Mouse (Mus musculus) heart, postnatal 14 days (tissue): Measurements from ENCODE around the gene Mgat4b. TPM values are rescaled to one million over a fixed set of nuclear protein-coding genes. Genes with fewer than 3 reads are reported as not detected.

Experiments
- DNase-seq, 2 experiments: peaks; one replicate each; pipeline ENCODE4 v3.0.0; 2021 to 2022
- intact Hi-C: fragments of 180-260 bp; cut with DNase I; formaldehyde crosslinking; loops from one replicate; pipeline ENCODE4 v1.15.1; 2025
- microRNA-seq, 2 experiments: library from miRNA; unstranded; fragments of <30 nt; microRNA quantifications; one replicate each; pipeline ENCODE4 v1.2.0; 2021 to 2022
- total RNA-seq, 2 experiments: library from RNA; stranded (reverse); gene quantifications; 2 replicates each; pipeline ENCODE4 v1.2.3; 2021

The Mgat4b gene
- total RNA-seq, 2 experiments from 2014 or later: 97.2 to 101 TPM

DNA sequence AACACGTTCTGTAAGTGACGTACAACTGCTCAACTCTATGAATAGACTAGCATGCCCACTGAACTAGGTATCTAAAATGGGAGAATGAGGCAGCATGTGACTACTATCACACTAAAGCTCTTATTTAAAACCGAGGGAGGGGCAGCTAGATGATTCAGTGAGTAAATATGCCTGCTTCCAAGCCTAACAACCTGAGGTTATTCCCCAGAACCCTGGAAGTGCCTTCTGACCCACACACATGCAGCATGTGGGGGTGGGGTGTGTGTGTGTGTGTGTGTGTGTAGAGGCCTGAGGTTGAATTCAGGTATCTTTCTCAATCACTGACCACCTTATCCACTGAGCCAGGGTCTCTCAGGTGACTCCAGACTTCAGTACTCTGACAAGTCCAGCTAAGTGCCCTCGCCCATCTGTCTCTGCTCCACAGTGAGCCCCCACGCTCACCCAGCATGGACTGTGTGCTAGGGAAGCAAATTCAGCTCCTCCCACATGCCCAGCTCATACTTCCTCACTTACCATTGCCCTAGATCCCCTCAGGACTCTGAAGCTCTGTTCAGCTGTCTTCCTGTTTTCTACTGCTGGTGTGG lies 65.0 kb downstream of the Mgat4b start:
- intact Hi-C loops: no loop called here
- no peak for DNase-seq

DNA sequence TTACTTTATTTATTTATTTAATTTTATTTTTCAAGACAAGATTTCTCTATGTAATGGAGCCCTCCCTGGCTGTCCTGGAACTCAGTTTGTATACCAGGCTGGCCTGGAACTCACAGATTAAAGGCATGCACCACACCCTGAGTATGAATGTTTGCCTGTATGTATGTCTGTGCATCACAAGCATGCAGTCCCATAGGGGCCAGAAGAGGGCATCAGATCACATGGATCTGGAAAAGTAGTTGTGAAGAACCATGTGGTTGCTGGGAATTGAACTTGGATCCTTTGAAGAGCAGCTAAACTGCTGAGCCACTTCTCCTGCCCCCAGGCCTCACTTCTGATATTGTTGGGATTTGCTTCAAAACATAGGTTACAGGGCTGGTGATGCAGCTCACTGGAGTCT lies 66.3 kb downstream of the Mgat4b start:
- intact Hi-C loops: no loop called here
- no peak for DNase-seq

DNA sequence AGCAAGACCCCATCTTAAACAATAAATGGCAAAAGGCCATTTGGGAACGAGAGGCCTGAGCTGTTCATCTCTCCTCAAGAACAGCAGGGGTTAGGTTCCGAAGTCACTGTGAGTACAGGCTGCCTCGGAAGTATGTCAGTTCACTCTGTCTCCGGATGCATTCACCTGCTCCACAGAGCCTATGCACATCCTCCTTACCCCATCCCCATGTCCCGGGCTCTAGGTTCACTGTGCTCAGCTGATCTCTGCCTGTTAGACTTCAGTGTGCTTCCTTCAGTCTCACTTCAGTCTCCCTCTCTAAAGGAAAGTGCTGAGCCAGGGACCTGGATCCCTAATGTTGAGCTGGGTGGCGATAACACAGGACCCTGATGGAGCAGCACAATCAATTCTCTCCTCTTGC lies 67.0 kb downstream of the Mgat4b start:
- DNase-seq: no peak
- intact Hi-C loops: no loop called here

DNA sequence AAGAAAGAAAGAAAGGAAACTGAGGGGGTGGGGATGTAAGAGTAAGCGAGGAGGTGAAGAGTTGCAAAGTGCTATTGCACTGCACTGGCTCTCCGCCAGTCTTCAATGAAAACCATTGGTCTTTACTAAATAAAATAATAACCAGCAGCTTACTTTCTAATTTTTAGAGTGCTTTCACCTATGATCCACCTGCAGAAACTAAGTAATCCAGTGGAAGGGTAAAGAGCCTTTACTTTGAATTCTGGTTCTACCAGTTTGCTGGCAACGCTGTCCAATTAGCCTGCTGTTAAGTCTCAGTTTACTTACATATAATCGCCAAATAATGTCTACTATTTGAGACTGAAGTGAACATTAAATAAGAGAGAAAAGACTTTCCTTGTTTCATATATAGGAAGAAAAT lies 68.3 kb downstream of the Mgat4b start:
- DNase-seq: no peak
- intact Hi-C loops: no loop called here

DNA sequence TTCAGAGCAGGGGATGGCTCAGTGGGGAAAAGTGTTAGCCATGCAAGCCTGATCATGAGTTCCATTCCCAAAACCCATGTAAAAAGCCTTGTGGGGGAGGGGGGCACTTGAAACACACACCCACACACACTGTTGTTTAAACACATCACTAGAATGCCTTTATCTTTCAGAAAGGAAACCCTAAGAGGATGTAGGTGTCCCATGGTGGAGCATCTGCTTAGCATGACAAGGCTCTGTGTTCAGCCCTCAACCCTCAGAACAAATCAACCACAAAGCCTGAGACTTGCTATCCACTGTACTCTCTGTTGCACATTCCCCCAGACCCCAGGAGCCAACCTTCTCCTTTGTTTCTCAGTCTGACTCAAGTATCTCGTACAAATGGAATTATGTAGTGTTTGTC lies 69.4 kb downstream of the Mgat4b start:
- intact Hi-C loops: no loop called here
- DNase-seq: no peak

Small RNA genes lying within 50 kb of the gene (microRNA-seq; reads per million reads assigned to microRNA genes)
- 0.60 to 1.6 reads per million in 2 experiments for gene Mir6919

Other genes with a start within 250 kb of the Mgat4b start
- 10 to 100 TPM; 45.0 to 53.6 TPM for gene Rnf130, start 185.5 kb upstream of the Mgat4b start, total RNA-seq
- 10 to 100 TPM; 41.8 to 43.4 TPM for gene Tbc1d9b, start 79.5 kb upstream of the Mgat4b start, total RNA-seq
- gene Mrnip, start 36.4 kb upstream of the Mgat4b start, total RNA-seq: 1 to 10 TPM; 3.4 to 4.3 TPM
- gene Sqstm1, start 63 bp upstream of the Mgat4b start, total RNA-seq: 100 to 1,000 TPM; 234 to 282 TPM
- 1 to 10 TPM; 7.4 to 8.7 TPM for gene Ltc4s, start 27.7 kb downstream of the Mgat4b start, total RNA-seq
- gene Maml1, start 81.4 kb downstream of the Mgat4b start, total RNA-seq: 10 to 100 TPM; 14.7 to 17.8 TPM
- gene Canx, start 114.8 kb downstream of the Mgat4b start, total RNA-seq: 100 to 1,000 TPM; 212 to 246 TPM
- gene Cby3, start 143.6 kb downstream of the Mgat4b start, total RNA-seq: not detected
- gene Hnrnph1, start 166.1 kb downstream of the Mgat4b start, total RNA-seq: 100 to 1,000 TPM; 134 to 140 TPM
- gene Rufy1, start 220.2 kb downstream of the Mgat4b start, total RNA-seq: 10 to 100 TPM; 27.1 to 27.7 TPM